Mouse (Mus musculus) mature B cell (primary cell): Measurements from ENCODE around the gene Nup188.

Source experiments
- in situ Hi-C: fragments of 300-500 bp; cut with MboI; formaldehyde crosslinking; loops from 2 replicates; pipeline ENCODE4 v1.14.3; 2019

The Nup188 gene

GRCm38 (mm10) chr2:30386913-30387312, 100.7 kb downstream of the Nup188 start:
- in situ Hi-C loops: no loop called here

DNA sequence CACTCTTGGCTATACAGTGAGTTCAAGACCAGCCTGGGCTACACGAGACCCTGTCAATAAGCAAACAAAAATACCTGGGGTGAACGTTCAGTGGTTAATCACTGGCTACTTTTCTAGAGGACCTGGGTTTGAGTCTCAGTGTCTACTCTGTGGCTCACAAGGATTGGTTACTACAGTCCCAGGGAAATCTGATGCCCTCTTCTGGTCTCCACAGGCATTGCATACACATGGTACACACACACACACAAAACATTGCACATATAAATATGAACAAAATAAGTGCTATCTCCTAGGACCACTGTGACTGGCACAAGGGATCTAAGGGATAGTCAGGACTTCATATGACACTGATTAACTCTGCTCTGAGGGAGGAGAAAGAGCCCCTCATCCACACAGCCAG, 102.8 kb downstream of the Nup188 start:
- in situ Hi-C loops: no loop called here

- in situ Hi-C loops: no loop called here
Observed at GRCm38 (mm10) chr2:30392114-30392576, 105.9 kb downstream of the Nup188 start, which contains the start of gene Dolpp1. TSS of gene Dolpp1 (plus strand) at chr2:30392254.

GRCm38 (mm10) chr2:30392577-30393369, 106.6 kb downstream of the Nup188 start:
- in situ Hi-C loops: no loop called here

GRCm38 (mm10) chr2:30393370-30393656, 107.1 kb downstream of the Nup188 start:
- in situ Hi-C loops: no loop called here
